Mouse (Mus musculus): ENCODE measurements around the gene Mpped2.

GRCm38 (mm10) chr2:106797855-106798254 lies 104.8 kb downstream of the Mpped2 start:
- TF ChIP-seq EP300 (IDR thresholded peaks at IDR 0.05; ENCODE audit: low read depth) (no peak), CTCF (IDR thresholded peaks at IDR 0.05; ENCODE audit: low read depth) (no peak)
